Mouse (Mus musculus) forebrain, embryonic 16.5 days (tissue): Measurements from ENCODE around the gene Opa3. TPM values are rescaled to one million over a fixed set of nuclear protein-coding genes. Genes with fewer than 3 reads are reported as not detected.
"Not testable (repeated sequence)": the region's sequence is repeated elsewhere in the genome, so short reads cannot be mapped to it uniquely, and the experiment has no call there.

Experiments used
- ATAC-seq: fragments of 200-750 bp; cut with Nextera tagmentation; 2 replicates; pipeline ENCODE4 v1.8.0; 2017; ENCODE audit warnings: mild to moderate bottlenecking, moderate library complexity
- H3K27ac ChIP-seq: fragments of 300-500 bp; sonication (generic); 2 replicates; pipeline ENCODE4 v1.5.1; 2014; ENCODE audit warnings: low read length, control low read depth
- H3K27me3 ChIP-seq: fragments of 300-500 bp; sonication (generic); replicated peaks from 2 replicates; pipeline ENCODE4 v1.6.1; 2014; ENCODE audit warnings: low read length; ENCODE audit not compliant: control insufficient read depth, insufficient read depth
- H3K36me3 ChIP-seq: fragments of 300-500 bp; sonication (generic); 2 replicates; pipeline ENCODE4 v1.6.1; 2014; ENCODE audit not compliant: control insufficient read depth, insufficient read depth
- H3K4me1 ChIP-seq: fragments of 300-500 bp; sonication (generic); replicated peaks from 2 replicates; pipeline ENCODE4 v1.6.1; 2014; ENCODE audit warnings: low read length; ENCODE audit not compliant: control insufficient read depth, insufficient read depth
- H3K4me2 ChIP-seq: fragments of 300-500 bp; sonication (generic); 2 replicates; pipeline ENCODE4 v1.6.1; 2014; ENCODE audit warnings: mild to moderate bottlenecking, low read length, control low read depth
- H3K4me3 ChIP-seq: fragments of 300-500 bp; sonication (generic); replicated peaks from 2 replicates; pipeline ENCODE4 v1.5.1; 2014; ENCODE audit warnings: mild to moderate bottlenecking, low read length, control low read depth
- H3K9ac ChIP-seq: fragments of 300-500 bp; sonication (generic); replicated peaks from 2 replicates; pipeline ENCODE4 v1.6.1; 2014; ENCODE audit warnings: low read depth, low read length, control low read depth
- H3K9me3 ChIP-seq: fragments of 300-500 bp; sonication (generic); 2 replicates; pipeline ENCODE4 v1.6.1; 2016; ENCODE audit warnings: low read length; ENCODE audit not compliant: control insufficient read depth
- WGBS: fragments of 180-500 bp; shearing (Covaris S2); extraction: QIAGEN DNeasy Blood & Tissue Kit; methylation state at CpG from one replicate; pipeline ENCODE4 v1.1.7; 2014; 5-methylcytosine and 5-hydroxymethylcytosine counted together
- polyA plus RNA-seq: library from polyadenylated mRNA; unstranded; fragments of >200 nt; fragmentation: Nextera tagmentation; extraction: Ambion mirVana; gene quantifications from 2 replicates; pipeline ENCODE4 v1.2.1, GENCODE M21; 2015

Gene Opa3
- polyA plus RNA-seq, 1 experiment from 2014 or later = 43.8 TPM

GRCm38 (mm10) chr7:19269721-19270441 is 41.7 kb downstream of the Opa3 start:
- peaks cover 23% of the 10 kb centered on the region for H3K4me1 ChIP-seq
- no peaks in the 10 kb centered on the region for H3K36me3 ChIP-seq
- H3K4me3 ChIP-seq = peak overlapping the region; percentile 96
- WGBS = 3% methylated on average over 18 of the region's 19 CpGs
- peak overlapping the region; percentile 49; the same call in 1 of the 2 replicates for H3K27ac ChIP-seq
- H3K9ac ChIP-seq = peak overlapping the region; percentile 87
- peak overlapping the region; percentile 84 for H3K4me2 ChIP-seq
- no peaks in the 10 kb centered on the region for H3K27me3 ChIP-seq
- ATAC-seq = no peak
- no peaks in the 10 kb centered on the region for H3K9me3 ChIP-seq

GRCm38 (mm10) chr7:19270509-19271237 is 42.5 kb downstream of the Opa3 start:
- Histone ChIP-seq H3K4me2 (peak overlapping the region; percentile 84), H3K9me3 (no peaks in the 10 kb centered on the region), H3K27me3 (no peaks in the 10 kb centered on the region), H3K36me3 (no peaks in the 10 kb centered on the region), H3K9ac (peak overlapping the region; percentile 87), H3K4me1 (peaks cover 23% of the 10 kb centered on the region), H3K4me3 (peak overlapping the region; percentile 96), H3K27ac (peak overlapping the region; percentile 29; the same call in 1 of the 2 replicates)
- 1% methylated on average over 16 of the region's 21 CpGs for WGBS
- no peak for ATAC-seq

- WGBS = under 1% methylated on average over 62 of the region's 62 CpGs
Observed at GRCm38 (mm10) chr7:19271238-19272172, 43.4 kb downstream of the Opa3 start, which contains the start of gene Vasp. Vasp (minus strand) TSS chr7:19271817.

GRCm38 (mm10) chr7:19272173-19272764 is 44.1 kb downstream of the Opa3 start:
- no peaks in the 10 kb centered on the region for H3K36me3 ChIP-seq
- H3K4me2 ChIP-seq = peak overlapping the region; percentile 84
- WGBS = 1% methylated on average over 33 of the region's 36 CpGs
- 0 out of 2 replicates have a peak, but pooled peaks cover 2% of the 10 kb centered on the region for H3K27me3 ChIP-seq
- peak; percentile 60 for ATAC-seq
- H3K9ac ChIP-seq = peak overlapping the region; percentile 87
- no peaks in the 10 kb centered on the region for H3K9me3 ChIP-seq
- H3K27ac ChIP-seq = peak overlapping the region; percentile 90
- peak overlapping the region; percentile 96 for H3K4me3 ChIP-seq
- peaks cover 23% of the 10 kb centered on the region for H3K4me1 ChIP-seq

More at GRCm38 (mm10) chr7:19271238-19272172, 43.4 kb downstream of the Opa3 start, which contains the start of gene Vasp:
- H3K36me3 ChIP-seq = no peaks in the 10 kb centered on the region
- H3K27ac ChIP-seq = peak within 1 kb of the TSS; percentile 90
- ATAC-seq = peak; percentile 88
- peak within 1 kb of the TSS; percentile 87 for H3K9ac ChIP-seq
- H3K4me2 ChIP-seq = peak within 1 kb of the TSS; percentile 84
- no peaks in the 10 kb centered on the region for H3K9me3 ChIP-seq
- H3K4me3 ChIP-seq = peak within 1 kb of the TSS; percentile 96
- no peaks in the 10 kb centered on the region for H3K27me3 ChIP-seq
- peaks cover 23% of the 10 kb centered on the region for H3K4me1 ChIP-seq

DNA sequence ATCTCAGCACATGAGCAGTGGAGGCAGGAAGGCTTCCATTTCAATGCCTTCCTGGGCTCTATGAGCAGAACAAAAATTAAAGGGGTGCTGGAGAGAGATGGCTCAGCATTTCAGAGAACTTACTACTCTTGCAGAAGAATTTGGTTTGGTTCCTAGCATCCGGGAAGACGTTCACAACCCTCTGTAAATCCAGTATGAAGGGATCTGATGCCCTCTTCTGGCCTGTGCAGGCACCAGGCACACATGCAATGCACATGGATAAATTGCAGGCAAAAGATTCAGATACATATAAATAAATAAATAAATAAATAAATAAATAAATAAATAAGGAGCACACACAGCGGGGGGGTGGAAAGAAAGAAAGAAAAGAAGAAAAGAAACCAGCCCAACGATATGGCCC is 48.1 kb downstream of the Opa3 start:
- no peak overlapping the region for H3K4me2 ChIP-seq
- WGBS = 51% methylated on average over 4 of the region's 4 CpGs
- H3K36me3 ChIP-seq = no peaks in the 10 kb centered on the region
- H3K4me3 ChIP-seq = no peak overlapping the region
- no peak overlapping the region for H3K27ac ChIP-seq
- no peak for ATAC-seq
- no peaks in the 10 kb centered on the region for H3K9me3 ChIP-seq
- H3K27me3 ChIP-seq = peaks cover 34% of the 10 kb centered on the region
- H3K9ac ChIP-seq = no peak overlapping the region
- H3K4me1 ChIP-seq = peaks cover 7% of the 10 kb centered on the region

- Histone ChIP-seq H3K9ac (0 out of 2 replicates have a peak overlapping the region, but pooled peaks have one; percentile 17), H3K4me3 (peak overlapping the region; percentile 22), H3K9me3 (no peaks in the 10 kb centered on the region), H3K36me3 (no peaks in the 10 kb centered on the region), H3K27ac (no peak overlapping the region), H3K27me3 (peaks cover 37% of the 10 kb centered on the region), H3K4me1 (peaks cover 16% of the 10 kb centered on the region), H3K4me2 (peak overlapping the region; percentile 32)
- ATAC-seq = no peak
- WGBS = 3% methylated on average over 34 of the region's 34 CpGs
Observed at GRCm38 (mm10) chr7:19279052-19279451, 50.9 kb downstream of the Opa3 start.

DNA sequence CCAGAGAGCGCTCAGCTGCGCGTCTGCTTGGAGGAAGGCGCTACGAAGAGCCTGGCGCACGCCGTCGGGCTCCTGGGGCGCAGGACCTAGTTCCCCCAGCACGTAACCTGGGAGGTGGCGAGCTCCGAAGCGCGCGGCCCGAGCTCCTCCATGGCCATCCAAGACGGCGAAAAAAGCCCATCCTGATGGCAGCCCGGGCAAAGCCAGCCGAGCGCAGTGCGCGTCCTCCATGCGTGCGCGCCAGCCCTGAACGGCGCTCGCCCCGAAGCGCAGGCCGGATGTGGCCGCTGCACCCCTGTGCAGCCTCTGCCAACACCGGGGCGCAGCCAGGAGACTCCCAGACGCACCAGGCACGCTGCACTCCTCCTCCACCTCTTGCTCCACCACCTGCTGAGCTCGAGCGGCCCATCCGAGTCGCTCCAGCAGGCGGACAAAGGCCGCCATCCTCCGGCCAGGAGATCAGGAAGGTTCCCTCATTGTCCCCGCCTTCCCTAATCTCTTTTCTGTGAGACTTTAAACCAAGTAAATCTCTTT is 51.5 kb downstream of the Opa3 start, which contains the start of gene Ppm1n:
TSS of gene Ppm1n (minus strand) at position 484 of the 534 bp plus-strand sequence.
- H3K9me3 ChIP-seq = no peaks in the 10 kb centered on the region
- peak within 1 kb of the TSS; percentile 22 for H3K4me3 ChIP-seq
- peaks cover 37% of the 10 kb centered on the region for H3K27me3 ChIP-seq
- under 1% methylated on average over 44 of the region's 46 CpGs for WGBS
- H3K36me3 ChIP-seq = no peaks in the 10 kb centered on the region
- 0 out of 2 replicates have a peak within 1 kb of the TSS, but pooled peaks have one; percentile 17 for H3K9ac ChIP-seq
- H3K4me2 ChIP-seq = peak within 1 kb of the TSS; percentile 32
- peaks cover 22% of the 10 kb centered on the region for H3K4me1 ChIP-seq
- no peak for ATAC-seq
- no peak within 1 kb of the TSS for H3K27ac ChIP-seq

- H3K27ac ChIP-seq, ATAC-seq, H3K4me2 ChIP-seq, H3K9me3 ChIP-seq, H3K9ac ChIP-seq, H3K36me3 ChIP-seq: not testable (repeated sequence)
- Histone ChIP-seq H3K27me3 (peaks cover 37% of the 10 kb centered on the region), H3K4me1 (peaks cover 28% of the 10 kb centered on the region), H3K4me3 (peak overlapping the region; percentile 95)
- WGBS = 43% methylated on average over 6 of the region's 6 CpGs
Observed at GRCm38 (mm10) chr7:19281680-19282304, 53.7 kb downstream of the Opa3 start.
